Mouse (Mus musculus): ENCODE measurements around the gene Stk25.

GRCm38 (mm10) chr1:93649604-93650172, 8.8 kb downstream of the Stk25 start:
- TF ChIP-seq CTCF (IDR thresholded peaks at IDR 0.05; ENCODE audit: borderline replicate concordance, insufficient read depth, low read depth, low read length) (no peak), POLR2A (IDR thresholded peaks at IDR 0.05; ENCODE audit: borderline replicate concordance, insufficient read depth, low read length) (no peak)

Data from cerebellum, adult 2 months (tissue).